Mouse (Mus musculus): ENCODE data around the gene Sik2.

Sik2 gene

DNA sequence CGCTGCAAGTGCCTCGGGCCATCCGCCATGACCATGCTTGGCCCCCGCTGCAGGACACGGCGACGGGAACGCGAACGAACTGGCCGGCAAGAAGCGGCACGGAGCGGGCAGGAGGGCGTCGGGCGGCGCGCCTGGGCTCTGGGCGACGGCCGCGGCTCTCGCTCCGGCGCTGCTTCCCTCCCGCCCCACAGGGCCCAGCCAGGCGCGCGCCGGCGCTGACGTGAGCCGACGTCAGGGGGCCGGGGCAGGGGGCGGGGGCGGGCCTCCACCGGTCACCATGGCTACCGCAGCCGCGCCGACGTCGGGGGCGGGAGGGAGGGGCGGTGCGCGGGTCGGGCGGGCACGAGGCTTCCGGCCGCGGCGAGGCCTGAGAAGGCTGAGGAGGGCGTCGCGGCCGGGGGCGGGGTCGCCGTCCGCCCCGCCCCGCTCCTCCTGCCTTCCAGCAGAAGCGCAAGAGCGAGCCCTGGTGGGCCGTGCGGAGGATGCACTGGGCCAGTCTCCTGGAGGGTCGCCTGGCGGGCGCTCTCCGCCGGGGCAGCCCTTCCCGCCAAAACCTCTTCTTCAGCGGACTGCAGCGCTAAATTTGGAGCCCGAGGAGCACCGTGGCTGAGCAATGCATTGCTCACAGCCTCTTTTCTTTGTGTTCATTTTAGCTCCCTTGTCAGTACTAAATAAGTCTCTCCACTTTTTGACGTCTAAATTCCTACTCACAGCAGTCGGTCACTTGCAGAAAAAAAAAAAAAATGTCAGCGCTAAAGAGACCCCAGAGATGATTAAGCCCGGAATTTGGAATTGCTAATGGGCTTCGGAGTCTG lies at the start of gene Sik2:
TSS of gene Sik2 (minus strand) at position 233 of the 815 bp plus-strand sequence.
- peak; percentile 94 for DNase-seq (ENCODE audit: low read depth, low spot score)

DNA sequence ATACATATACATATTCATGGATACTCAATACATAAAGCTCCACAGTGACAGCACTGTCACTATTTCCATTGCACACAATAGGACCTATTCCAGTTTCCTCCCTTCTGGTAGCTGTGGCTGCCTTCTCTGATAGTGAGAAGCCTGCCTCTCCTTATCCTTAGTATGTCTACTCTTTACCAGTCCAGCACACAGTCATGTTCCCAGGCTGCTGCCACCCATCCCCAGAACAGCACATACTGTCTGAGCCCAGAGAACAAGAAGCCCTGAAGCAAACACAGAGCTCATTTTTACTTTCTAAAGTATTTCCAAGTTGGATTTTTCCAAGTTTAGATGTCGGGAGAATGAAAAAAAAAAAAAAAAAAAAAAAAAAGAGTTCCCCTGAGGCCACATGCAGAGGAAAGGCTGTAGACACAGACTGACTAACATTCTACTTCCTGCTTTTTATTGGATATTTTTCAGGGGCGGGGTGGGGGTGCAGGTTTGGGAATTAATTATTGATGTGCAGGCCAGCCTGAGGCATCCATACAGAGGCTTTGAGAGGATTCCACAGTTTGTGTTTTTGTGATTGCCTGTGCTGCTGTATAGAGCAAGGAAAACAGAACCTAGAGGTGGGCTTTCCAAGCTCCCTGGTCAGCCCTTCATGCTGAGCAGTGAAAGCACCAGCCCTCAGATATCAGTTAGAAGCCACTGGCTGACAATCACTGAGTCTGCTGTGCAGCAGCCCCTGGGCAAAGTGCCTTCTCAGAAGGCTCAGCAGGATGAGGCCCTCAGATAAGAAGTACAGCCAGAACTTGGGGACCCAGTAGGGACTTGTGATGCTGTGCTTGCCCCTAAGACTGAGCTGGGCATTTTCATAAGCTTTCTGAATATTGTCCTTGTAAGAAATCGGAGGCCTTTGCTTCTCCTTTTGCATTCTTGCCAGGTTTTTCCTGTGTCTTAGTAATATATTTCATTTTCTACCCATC lies 47.8 kb upstream of the Sik2 start:
- no peak for DNase-seq (ENCODE audit: low read depth, low spot score)

DNA sequence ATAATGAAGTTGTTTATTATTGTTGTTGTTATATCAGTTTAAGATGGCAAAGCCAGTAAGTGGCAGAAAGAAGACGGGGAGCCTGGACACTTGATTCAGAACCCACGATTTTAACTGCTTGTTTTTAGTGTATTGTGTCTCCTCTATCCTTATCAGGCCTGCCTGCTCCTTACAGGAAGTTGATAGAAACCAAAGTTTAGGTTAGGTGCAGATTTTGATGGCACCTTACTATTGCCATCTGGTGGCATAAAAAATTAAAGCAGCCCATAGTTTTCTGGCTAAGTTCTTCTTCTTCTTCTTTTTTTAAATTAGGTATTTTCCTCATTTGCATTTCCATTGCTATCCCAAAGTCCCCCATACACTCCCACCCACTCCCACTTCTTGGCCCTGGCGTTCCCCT lies 43.3 kb upstream of the Sik2 start:
- DNase-seq (ENCODE audit: low read depth, low spot score) = no peak

DNA sequence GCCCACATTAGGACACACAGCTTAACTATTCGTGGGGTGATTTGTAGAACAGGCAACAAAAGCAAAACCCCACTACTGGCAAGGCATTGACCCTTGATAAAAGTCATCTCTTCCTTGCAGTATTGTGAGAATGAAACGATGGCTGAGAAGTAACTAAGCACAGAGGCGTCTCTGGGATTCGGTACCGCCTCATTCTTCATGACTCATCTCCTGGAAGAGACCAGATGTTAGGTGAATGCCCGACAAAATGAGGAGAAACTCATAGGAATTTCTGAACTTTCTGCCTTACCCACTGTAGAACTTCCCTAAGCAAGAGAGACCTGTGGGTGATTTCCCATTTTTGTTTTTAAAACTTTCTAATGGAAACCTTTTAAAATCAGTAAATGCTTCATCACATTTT lies 33.3 kb upstream of the Sik2 start:
- DNase-seq (ENCODE audit: low read depth, low spot score) = no peak

DNA sequence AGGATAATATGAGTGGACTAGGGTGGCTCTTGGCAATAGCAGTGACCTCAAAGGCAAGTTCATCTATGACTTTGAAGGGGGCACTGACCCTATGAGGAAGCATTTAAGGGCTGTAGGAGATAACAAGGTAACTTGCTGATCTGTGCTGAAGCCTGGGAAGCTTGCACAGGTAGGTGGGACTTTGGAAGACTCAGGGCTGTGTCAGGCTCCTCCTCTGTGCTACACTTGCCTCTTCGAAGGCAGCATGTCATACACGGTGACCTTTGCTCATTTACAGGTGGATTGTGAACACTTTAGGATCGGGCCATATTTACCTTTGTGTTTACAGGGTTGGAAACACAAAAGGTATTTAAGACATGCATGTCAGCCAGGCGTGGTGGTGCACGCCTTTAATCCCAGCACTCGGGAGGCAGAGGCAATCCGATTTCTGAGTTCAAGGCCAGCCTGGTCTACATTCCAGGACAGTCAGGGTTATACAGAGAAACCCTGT lies 32.7 kb upstream of the Sik2 start:
- DNase-seq (ENCODE audit: low read depth, low spot score) = no peak

DNA sequence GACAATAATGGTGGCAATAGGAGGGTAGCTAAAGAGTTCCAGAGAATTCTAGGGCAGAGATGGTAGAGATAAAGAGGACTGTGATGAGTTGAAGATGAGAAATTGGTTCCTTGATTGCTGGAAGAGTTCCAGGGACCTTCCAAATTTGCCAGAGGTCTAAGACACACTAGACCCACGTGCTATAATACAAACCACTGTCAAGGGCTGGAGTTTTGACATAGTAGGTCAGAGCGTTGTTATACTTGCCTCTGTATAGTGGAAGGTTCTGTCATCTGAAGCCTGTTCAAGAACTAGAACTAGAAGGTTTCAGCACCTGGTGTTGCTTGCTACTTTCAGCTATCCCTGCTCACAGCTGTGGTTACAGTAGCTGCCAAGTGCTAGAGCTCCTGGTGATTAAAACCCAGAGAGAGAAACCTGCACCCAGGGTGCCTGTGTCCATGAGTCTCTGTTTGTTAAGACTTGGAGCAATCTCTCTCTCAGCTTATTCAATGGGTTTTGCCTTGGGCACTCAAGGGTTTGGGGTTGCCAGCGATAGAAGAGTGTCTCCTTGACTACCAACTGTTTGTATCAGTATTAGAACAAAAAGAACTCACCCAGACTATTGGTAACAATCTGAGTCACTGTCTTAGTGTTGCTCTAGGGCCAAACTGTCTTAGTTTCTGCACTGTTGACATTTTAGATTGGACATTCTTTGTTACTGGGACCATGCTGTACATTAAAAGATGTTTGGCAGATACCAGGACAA lies 24.1 kb upstream of the Sik2 start:
- no peak for DNase-seq (ENCODE audit: low read depth, low spot score)

DNA sequence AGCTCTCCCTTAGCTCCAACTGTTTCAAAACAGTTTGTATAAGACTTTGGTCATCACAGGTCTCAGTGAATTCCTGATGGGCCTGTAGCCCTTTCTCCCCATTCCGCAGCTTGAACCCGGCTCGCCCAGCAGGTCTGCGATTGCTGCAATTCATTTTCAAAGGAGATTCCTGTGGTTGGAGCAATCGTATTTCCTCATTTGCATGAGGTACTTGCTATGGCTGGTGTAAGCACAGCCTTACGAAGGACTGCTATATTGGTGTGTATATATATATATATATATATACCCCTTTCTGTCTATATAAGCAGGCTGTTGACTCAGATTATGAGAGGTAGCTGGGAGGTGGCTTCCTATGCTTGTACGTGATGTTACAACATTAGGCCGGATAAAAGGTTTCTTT lies 23.4 kb upstream of the Sik2 start:
- DNase-seq (ENCODE audit: low read depth, low spot score) = no peak

DNA sequence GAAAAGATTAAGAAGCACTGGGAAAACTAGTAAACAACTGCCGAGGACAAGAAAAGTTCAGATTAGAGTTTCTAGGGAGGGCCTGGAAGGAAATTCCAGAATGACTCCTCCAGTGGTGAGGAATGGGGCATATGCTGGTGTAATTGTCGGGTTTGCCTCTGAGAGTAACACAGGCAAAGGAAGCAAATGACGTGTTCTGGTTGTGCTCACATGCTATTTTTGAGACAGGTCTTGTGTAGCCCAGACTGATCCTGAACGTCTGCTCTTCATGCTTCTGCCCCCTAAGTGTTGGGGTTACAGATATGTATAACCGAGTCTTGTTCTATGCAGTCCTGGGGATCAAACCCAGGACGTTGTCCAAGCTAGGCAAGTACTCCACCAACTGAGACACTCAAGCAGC lies 22.7 kb upstream of the Sik2 start:
- DNase-seq (ENCODE audit: low read depth, low spot score) = no peak

DNA sequence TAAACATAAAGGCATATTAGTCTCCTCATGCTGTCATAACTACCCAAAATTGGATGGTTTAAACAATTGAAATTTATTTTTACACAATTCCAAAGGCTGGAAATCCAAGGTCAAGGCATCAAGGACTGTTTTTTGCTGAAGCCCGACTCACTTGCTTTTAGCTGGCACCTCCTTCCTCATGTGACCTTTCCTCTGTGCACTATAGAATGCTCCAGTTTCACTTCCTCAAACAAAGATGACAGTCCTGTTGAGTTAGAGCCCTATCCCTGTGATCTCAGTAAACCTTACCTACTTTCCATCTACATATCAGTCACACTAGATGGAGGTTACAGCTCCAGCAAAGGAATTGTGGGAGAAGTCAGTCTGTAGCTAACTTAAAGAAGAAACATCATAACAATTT lies 21.3 kb upstream of the Sik2 start:
- no peak for DNase-seq (ENCODE audit: low read depth, low spot score)

DNA sequence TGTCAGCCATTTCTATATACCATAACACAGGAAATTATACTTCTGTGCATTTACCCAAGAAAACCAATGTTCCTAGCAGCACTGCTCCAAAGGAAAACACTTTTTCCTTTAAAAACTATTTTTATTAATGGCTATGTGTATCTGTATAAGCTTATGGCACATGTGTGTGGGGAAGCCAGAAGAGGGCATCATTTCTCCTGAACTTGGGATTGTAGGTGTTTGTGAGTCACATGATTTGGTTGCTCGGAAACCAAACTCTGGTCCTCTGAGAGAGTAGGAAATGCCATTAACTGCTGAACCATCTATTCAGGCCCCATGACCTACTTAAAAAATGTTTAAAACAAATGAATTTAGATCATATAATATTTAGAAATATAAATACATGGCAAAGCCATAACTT lies 18.1 kb upstream of the Sik2 start:
- DNase-seq (ENCODE audit: low read depth, low spot score) = no peak

DNA sequence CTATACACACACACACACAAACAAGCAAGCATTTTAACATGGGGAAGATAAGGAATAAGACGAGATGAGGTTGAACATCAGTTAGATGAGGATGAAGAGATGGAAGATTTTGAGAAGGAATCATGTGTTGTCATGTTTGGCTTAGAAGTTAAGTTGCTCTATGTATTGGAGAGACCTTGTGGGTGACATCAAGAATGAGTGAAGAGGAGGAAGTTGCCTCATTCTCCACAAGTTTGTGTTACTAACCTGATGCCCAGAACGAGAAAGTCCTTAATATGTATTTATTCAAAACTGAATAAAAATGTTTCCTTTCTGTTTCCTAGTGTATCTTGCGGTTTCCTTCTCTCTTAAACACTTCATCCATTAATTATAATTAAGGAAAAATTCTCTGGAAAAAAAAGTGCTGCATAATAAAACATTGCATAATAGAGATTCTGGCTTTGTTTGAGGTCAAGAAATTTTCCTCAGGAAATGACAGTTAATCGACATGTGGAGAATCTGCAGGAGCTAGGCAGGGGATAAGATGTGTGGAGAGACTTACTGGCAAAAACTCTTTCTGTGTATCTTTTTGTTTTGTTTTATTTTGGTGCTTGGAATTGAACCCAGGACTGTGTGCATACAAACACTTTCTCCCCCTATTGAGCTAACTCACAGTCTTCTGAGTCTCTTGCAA lies 12.4 kb upstream of the Sik2 start:
- DNase-seq (ENCODE audit: low read depth, low spot score) = no peak

DNA sequence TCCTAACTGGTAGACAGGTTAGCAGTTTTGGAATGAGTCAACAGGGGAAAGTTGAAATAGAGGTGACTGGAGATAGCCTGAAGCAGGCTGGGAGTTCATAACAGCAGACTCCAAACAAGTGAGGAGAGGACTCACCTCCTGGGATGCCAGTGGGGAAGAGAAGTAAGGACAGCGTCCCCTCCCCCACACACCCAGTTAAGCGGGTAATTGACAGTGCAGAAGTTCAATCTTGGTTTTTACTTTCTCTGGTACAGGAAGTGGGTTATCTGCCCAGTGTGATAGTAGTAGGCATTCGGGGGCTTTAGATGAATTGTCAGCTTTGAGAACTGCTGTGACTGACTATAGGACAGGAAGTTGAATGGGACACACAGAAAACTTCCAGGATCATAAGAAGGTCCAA lies 11.5 kb upstream of the Sik2 start:
- DNase-seq (ENCODE audit: low read depth, low spot score) = no peak

DNA sequence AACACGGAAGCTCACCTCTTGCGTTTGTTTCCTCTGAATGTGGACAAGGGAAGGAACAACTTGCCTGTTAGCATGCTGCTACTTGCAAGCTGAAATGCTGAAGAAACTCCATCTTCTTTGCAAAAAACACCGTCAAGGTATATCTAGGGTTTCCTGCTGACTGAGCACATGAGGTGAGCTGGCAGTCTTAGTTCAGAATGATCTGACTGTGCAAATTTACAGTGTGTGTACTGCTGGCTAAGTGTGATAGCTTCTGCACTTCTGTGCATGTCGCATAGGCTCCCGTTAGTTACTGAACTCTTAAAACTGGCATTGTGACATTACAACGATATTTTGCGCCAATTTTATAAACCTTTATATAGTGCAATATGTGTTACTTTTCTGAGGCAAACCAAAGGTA lies 10.8 kb upstream of the Sik2 start:
- DNase-seq (ENCODE audit: low read depth, low spot score) = no peak

DNA sequence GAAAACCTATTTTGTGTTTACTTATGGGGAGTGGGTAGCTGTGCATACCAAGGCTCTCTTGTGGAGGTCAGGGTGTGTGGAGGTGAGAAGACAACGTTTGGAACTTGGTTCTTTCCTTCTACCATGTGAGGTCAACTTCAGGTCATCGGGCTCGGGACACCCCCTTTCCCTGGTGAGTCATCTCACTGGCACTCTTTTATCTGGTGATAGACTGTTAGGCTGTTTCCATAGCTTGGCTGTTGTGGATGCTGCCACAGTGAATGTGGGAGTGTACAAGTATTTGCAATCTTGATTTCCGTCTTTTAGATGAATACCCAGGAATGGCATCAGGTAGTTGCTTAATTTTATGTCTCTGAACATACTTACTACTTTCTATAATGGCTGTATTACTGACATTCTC lies 6.9 kb upstream of the Sik2 start:
- no peak for DNase-seq (ENCODE audit: low read depth, low spot score)

DNA sequence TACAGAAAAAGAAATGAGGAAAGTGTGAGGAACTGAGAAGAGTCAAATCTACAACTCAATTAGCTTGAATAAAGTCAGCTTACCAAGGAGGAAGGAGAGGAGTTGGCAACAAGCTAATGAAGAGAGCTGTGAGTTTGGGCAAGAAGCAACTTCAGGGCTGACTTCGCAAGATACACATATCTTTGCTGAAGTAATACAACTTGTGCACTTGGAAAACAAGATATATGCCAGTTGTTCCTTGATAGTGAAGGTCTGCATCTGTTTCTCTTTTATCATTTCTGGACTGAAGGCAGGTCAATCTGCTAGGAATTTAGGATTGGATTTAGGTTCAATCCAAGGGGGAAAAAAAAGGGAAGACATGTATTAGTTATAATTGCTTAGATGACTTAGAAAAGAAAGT lies 4.8 kb upstream of the Sik2 start:
- DNase-seq (ENCODE audit: low read depth, low spot score) = no peak

DNA sequence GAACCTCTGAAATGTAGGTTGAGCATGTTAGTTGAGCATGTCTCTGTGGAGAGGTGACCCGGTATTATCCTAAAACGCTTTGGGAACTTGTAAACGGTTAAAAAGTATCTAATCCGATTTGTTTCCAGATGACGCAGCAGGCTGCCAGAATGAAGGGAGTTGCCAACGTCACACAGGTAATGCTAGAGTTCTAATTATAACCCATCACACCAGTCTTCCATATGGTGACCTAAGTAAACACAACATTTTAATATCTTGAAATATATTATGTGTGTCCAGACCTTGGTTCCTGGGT lies 730 bp upstream of the Sik2 start:
- DNase-seq (ENCODE audit: low read depth, low spot score) = no peak

DNA sequence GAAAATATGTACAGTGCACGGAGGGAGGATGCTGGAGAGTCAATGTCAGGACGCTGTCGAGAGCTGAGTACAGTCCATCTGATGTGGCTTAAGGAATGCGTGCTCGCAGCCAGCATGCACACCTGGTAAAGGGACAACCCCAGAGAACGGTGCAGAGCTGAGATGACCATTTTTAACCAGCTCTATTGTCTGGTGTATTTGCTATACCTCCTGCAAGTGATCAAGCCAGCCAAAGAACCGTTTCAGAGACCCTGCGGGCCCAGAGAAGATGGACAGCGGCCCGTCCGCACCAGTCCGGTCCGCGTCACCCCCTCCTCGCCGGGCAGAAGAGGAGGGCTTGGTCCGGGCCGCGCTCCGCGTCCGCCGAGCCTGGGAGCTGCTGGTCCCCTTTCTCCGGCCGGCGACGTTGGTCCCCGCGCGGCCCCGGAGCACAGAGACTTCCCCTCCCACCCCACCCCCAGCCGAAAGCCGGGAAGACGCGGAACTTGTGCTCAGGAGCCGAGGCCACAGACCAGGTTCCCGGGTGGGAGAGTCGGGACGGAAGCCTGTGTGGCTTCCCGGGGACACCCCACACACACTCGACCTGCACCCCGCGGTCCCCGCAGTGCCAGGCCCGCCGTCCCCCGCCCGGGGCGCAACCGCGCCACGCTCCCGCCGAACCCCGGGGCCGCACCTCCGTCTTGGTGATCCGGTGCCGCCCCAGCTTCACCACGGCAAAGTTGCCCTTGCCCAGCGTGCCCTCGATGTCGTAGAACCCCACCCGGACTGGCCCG lies 619 bp downstream of the Sik2 start:
- DNase-seq (ENCODE audit: low read depth, low spot score) = peak; percentile 30

DNA sequence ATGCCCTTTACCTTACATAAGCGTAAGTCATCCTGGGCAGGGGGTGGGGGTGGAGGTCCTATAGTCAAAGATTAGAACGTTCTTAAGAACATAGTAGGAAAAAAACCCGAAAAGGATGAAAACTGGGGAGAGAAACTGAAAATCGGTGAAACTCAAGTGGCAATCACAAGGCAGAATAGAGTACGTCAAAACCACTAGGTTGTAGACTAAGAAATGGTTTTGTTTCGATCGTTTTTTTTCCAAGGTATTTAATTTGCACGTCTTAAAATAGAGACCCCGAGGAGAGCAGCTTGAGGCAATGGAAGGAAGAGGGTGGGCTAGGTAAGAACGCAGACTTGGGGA lies 1.2 kb downstream of the Sik2 start:
- DNase-seq (ENCODE audit: low read depth, low spot score) = no peak

DNA sequence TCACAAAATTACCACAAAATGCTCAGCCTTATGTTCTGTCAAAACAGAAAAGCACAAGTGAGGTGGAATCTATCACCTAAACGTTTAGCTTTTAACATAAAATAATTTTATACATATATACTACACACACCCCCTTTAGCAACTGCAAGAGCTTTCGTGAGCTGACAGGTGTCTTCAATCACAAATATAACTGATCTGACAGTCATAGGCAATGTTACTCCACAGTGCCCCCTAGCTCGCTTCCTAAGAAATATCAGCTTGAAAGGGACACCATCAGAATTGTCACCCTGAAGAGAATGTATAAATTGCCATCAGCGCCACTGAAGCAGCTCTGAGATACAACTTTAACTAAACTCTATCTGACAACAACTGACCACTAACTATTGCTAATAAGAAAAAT lies 2.0 kb downstream of the Sik2 start:
- peak; percentile 45 for DNase-seq (ENCODE audit: low read depth, low spot score)

DNA sequence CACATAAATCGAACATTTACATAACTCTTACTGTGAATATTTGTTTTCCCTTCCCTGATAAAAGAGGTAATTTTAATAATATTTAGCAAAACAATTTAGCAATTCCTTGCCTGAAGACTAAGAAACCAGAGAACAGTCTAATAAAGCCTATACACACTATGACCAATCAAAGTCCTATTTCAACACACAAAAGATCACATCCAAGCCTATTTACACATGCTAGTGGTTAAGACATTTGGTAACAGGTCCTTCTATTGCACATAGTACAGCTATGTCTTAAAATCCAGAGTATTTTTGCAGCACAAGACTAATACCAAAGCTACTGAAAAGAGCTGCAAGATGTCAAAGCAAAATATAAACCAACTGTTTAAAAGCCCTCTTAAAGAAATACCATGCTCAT lies 4.8 kb downstream of the Sik2 start:
- no peak for DNase-seq (ENCODE audit: low read depth, low spot score)

DNA sequence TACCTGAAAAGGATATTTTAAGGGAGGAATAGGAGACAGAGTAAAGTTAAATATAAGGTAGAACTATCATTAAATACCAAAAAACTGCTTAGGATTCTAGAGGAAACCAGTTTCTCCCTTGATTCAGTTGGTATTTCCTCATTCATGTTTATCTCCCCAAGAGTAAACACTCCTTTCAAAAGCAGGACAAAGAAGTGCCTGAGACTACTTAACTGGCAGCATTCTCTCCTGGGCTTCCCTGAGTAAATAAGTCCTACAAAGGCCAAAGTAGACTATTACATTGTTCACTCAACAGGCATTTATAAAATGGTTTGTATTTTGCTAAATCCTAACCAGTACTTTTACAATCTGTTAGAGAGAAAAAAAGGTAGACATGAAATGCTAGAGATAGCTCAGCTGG lies 22.2 kb downstream of the Sik2 start:
- no peak for DNase-seq (ENCODE audit: low read depth, low spot score)
